Mouse (Mus musculus): Measurements from ENCODE around the gene Chrna9. TPM values are rescaled to one million over a fixed set of nuclear protein-coding genes. Genes with fewer than 3 reads are reported as not detected.

Chrna9 gene
- polyA plus RNA-seq, 1 experiment, result 5.4 TPM

- H3K27ac ChIP-seq (ENCODE audit: control insufficient read depth, insufficient read depth, low read depth, low read length), result no peak overlapping the region
- H3K27me3 ChIP-seq (ENCODE audit: control insufficient read depth, insufficient read depth, low read length), result no peaks in the 10 kb centered on the region
- H3K4me3 ChIP-seq (ENCODE audit: control insufficient read depth, low read depth, low read length), result no peak overlapping the region
- no peaks in the 10 kb centered on the region for H3K4me1 ChIP-seq (ENCODE audit: control insufficient read depth, insufficient read depth, low read length)
- TF ChIP-seq CTCF (IDR thresholded peaks at IDR 0.05; ENCODE audit: control insufficient read depth, insufficient read depth, insufficient replicate concordance, low read depth, low read length) (no peak), POLR2A (IDR thresholded peaks at IDR 0.05; ENCODE audit: control insufficient read depth, low read depth, low read length) (no peak)
- H3K36me3 ChIP-seq (ENCODE audit: control insufficient read depth, insufficient read depth, low read length), result no peaks in the 10 kb centered on the region
Measured at GRCm38 (mm10) chr5:65909321-65909720, 25.4 kb upstream of the Chrna9 start.

- Histone ChIP-seq H3K27me3 (ENCODE audit: control insufficient read depth, insufficient read depth, low read length) (no peaks in the 10 kb centered on the region), H3K4me1 (ENCODE audit: control insufficient read depth, insufficient read depth, low read length) (no peaks in the 10 kb centered on the region), H3K27ac (ENCODE audit: control insufficient read depth, insufficient read depth, low read depth, low read length) (no peak overlapping the region), H3K4me3 (ENCODE audit: control insufficient read depth, low read depth, low read length) (no peak overlapping the region), H3K36me3 (ENCODE audit: control insufficient read depth, insufficient read depth, low read length) (no peaks in the 10 kb centered on the region)
- TF ChIP-seq CTCF (IDR thresholded peaks at IDR 0.05; ENCODE audit: control insufficient read depth, insufficient read depth, insufficient replicate concordance, low read depth, low read length) (no peak), POLR2A (IDR thresholded peaks at IDR 0.05; ENCODE audit: control insufficient read depth, low read depth, low read length) (no peak)
Measured at GRCm38 (mm10) chr5:65910398-65910797, 24.3 kb upstream of the Chrna9 start.

GRCm38 (mm10) chr5:65911676-65912075, 23.0 kb upstream of the Chrna9 start:
- Histone ChIP-seq H3K27ac (ENCODE audit: control insufficient read depth, insufficient read depth, low read depth, low read length) (no peak overlapping the region), H3K27me3 (ENCODE audit: control insufficient read depth, insufficient read depth, low read length) (no peaks in the 10 kb centered on the region), H3K36me3 (ENCODE audit: control insufficient read depth, insufficient read depth, low read length) (no peaks in the 10 kb centered on the region), H3K4me1 (ENCODE audit: control insufficient read depth, insufficient read depth, low read length) (no peaks in the 10 kb centered on the region), H3K4me3 (ENCODE audit: control insufficient read depth, low read depth, low read length) (no peak overlapping the region)
- no peak for TF ChIP-seq POLR2A (IDR thresholded peaks at IDR 0.05; ENCODE audit: control insufficient read depth, low read depth, low read length)
- TF ChIP-seq CTCF (IDR thresholded peaks at IDR 0.05; ENCODE audit: control insufficient read depth, insufficient read depth, insufficient replicate concordance, low read depth, low read length), result no peak

- no peaks in the 10 kb centered on the region for H3K27me3 ChIP-seq (ENCODE audit: control insufficient read depth, insufficient read depth, low read length)
- no peak overlapping the region for H3K27ac ChIP-seq (ENCODE audit: control insufficient read depth, insufficient read depth, low read depth, low read length)
- H3K4me3 ChIP-seq (ENCODE audit: control insufficient read depth, low read depth, low read length), result no peak overlapping the region
- TF ChIP-seq POLR2A (IDR thresholded peaks at IDR 0.05; ENCODE audit: control insufficient read depth, low read depth, low read length) (no peak), CTCF (IDR thresholded peaks at IDR 0.05; ENCODE audit: control insufficient read depth, insufficient read depth, insufficient replicate concordance, low read depth, low read length) (no peak)
- no peaks in the 10 kb centered on the region for H3K4me1 ChIP-seq (ENCODE audit: control insufficient read depth, insufficient read depth, low read length)
- no peaks in the 10 kb centered on the region for H3K36me3 ChIP-seq (ENCODE audit: control insufficient read depth, insufficient read depth, low read length)
Measured at GRCm38 (mm10) chr5:65912201-65912600, 22.5 kb upstream of the Chrna9 start.

GRCm38 (mm10) chr5:65913126-65913525, 21.6 kb upstream of the Chrna9 start:
- H3K27me3 ChIP-seq (ENCODE audit: control insufficient read depth, insufficient read depth, low read length), result no peaks in the 10 kb centered on the region
- no peak overlapping the region for H3K4me3 ChIP-seq (ENCODE audit: control insufficient read depth, low read depth, low read length)
- TF ChIP-seq POLR2A (IDR thresholded peaks at IDR 0.05; ENCODE audit: control insufficient read depth, low read depth, low read length) (no peak), CTCF (IDR thresholded peaks at IDR 0.05; ENCODE audit: control insufficient read depth, insufficient read depth, insufficient replicate concordance, low read depth, low read length) (no peak)
- H3K4me1 ChIP-seq (ENCODE audit: control insufficient read depth, insufficient read depth, low read length), result no peaks in the 10 kb centered on the region
- no peak overlapping the region for H3K27ac ChIP-seq (ENCODE audit: control insufficient read depth, insufficient read depth, low read depth, low read length)
- no peaks in the 10 kb centered on the region for H3K36me3 ChIP-seq (ENCODE audit: control insufficient read depth, insufficient read depth, low read length)

GRCm38 (mm10) chr5:65914342-65914741, 20.4 kb upstream of the Chrna9 start:
- Histone ChIP-seq H3K36me3 (ENCODE audit: control insufficient read depth, insufficient read depth, low read length) (no peaks in the 10 kb centered on the region), H3K27me3 (ENCODE audit: control insufficient read depth, insufficient read depth, low read length) (no peaks in the 10 kb centered on the region), H3K4me3 (ENCODE audit: control insufficient read depth, low read depth, low read length) (no peak overlapping the region), H3K27ac (ENCODE audit: control insufficient read depth, insufficient read depth, low read depth, low read length) (no peak overlapping the region), H3K4me1 (ENCODE audit: control insufficient read depth, insufficient read depth, low read length) (no peaks in the 10 kb centered on the region)
- TF ChIP-seq POLR2A (IDR thresholded peaks at IDR 0.05; ENCODE audit: control insufficient read depth, low read depth, low read length) (no peak), CTCF (IDR thresholded peaks at IDR 0.05; ENCODE audit: control insufficient read depth, insufficient read depth, insufficient replicate concordance, low read depth, low read length) (no peak)

- TF ChIP-seq CTCF (IDR thresholded peaks at IDR 0.05; ENCODE audit: control insufficient read depth, insufficient read depth, insufficient replicate concordance, low read depth, low read length) (no peak), POLR2A (IDR thresholded peaks at IDR 0.05; ENCODE audit: control insufficient read depth, low read depth, low read length) (no peak)
- H3K4me1 ChIP-seq (ENCODE audit: control insufficient read depth, insufficient read depth, low read length), result no peaks in the 10 kb centered on the region
- no peak overlapping the region for H3K27ac ChIP-seq (ENCODE audit: control insufficient read depth, insufficient read depth, low read depth, low read length)
- H3K4me3 ChIP-seq (ENCODE audit: control insufficient read depth, low read depth, low read length), result no peak overlapping the region
- no peaks in the 10 kb centered on the region for H3K27me3 ChIP-seq (ENCODE audit: control insufficient read depth, insufficient read depth, low read length)
- H3K36me3 ChIP-seq (ENCODE audit: control insufficient read depth, insufficient read depth, low read length), result no peaks in the 10 kb centered on the region
Measured at GRCm38 (mm10) chr5:65916930-65917329, 17.8 kb upstream of the Chrna9 start.

GRCm38 (mm10) chr5:65918601-65919000, 16.1 kb upstream of the Chrna9 start:
- Histone ChIP-seq H3K4me3 (ENCODE audit: control insufficient read depth, low read depth, low read length) (no peak overlapping the region), H3K36me3 (ENCODE audit: control insufficient read depth, insufficient read depth, low read length) (no peaks in the 10 kb centered on the region), H3K27ac (ENCODE audit: control insufficient read depth, insufficient read depth, low read depth, low read length) (no peak overlapping the region)

More at GRCm38 (mm10) chr5:65918601-65919000, 16.1 kb upstream of the Chrna9 start:
- TF ChIP-seq CTCF (IDR thresholded peaks at IDR 0.05; ENCODE audit: control insufficient read depth, insufficient read depth, insufficient replicate concordance, low read depth, low read length) (no peak), POLR2A (IDR thresholded peaks at IDR 0.05; ENCODE audit: control insufficient read depth, low read depth, low read length) (no peak)
- no peaks in the 10 kb centered on the region for H3K27me3 ChIP-seq (ENCODE audit: control insufficient read depth, insufficient read depth, low read length)
- H3K4me1 ChIP-seq (ENCODE audit: control insufficient read depth, insufficient read depth, low read length), result no peaks in the 10 kb centered on the region
